Mouse (Mus musculus) cerebellum, postnatal 10 days (tissue): ENCODE results near the gene Depdc1b.

Source experiments
- DNase-seq, 2 experiments: peaks; one replicate each; pipeline ENCODE4 v3.0.0; 2021; ENCODE audit warnings: mixed read lengths in 2 of 2

The Depdc1b gene

GRCm38 (mm10) chr13:108357362-108357761 is 41.2 kb downstream of the Depdc1b start:
- DNase-seq: no peak

- no peak for DNase-seq
Measured at GRCm38 (mm10) chr13:108358228-108358627, 42.1 kb downstream of the Depdc1b start.

GRCm38 (mm10) chr13:108367496-108367895 is 51.4 kb downstream of the Depdc1b start:
- no peak for DNase-seq

- no peak for DNase-seq
Measured at GRCm38 (mm10) chr13:108370241-108370941, 54.3 kb downstream of the Depdc1b start.

- DNase-seq: no peak
Measured at GRCm38 (mm10) chr13:108371352-108371921, 55.3 kb downstream of the Depdc1b start.

- DNase-seq: no peak
Measured at GRCm38 (mm10) chr13:108373231-108373630, 57.1 kb downstream of the Depdc1b start.

- no peak for DNase-seq
Measured at GRCm38 (mm10) chr13:108376637-108377036, 60.5 kb downstream of the Depdc1b start.

GRCm38 (mm10) chr13:108381161-108381560 is 65.0 kb downstream of the Depdc1b start:
- no peak for DNase-seq

- no peak for DNase-seq
Measured at GRCm38 (mm10) chr13:108383051-108383450, 66.9 kb downstream of the Depdc1b start.

- DNase-seq: no peak
Measured at GRCm38 (mm10) chr13:108386058-108386457, 69.9 kb downstream of the Depdc1b start.

GRCm38 (mm10) chr13:108390565-108390964 is 74.4 kb downstream of the Depdc1b start:
- DNase-seq: peak; percentile 50 to 58

- DNase-seq: no peak
Measured at GRCm38 (mm10) chr13:108403197-108403596, 87.1 kb downstream of the Depdc1b start.

GRCm38 (mm10) chr13:108404372-108404771 is 88.2 kb downstream of the Depdc1b start:
- no peak for DNase-seq

- DNase-seq: no peak
Measured at GRCm38 (mm10) chr13:108415464-108415863, 99.3 kb downstream of the Depdc1b start.

- DNase-seq: no peak
Measured at GRCm38 (mm10) chr13:108418741-108419507, 102.8 kb downstream of the Depdc1b start.

GRCm38 (mm10) chr13:108426322-108426721 is 110.2 kb downstream of the Depdc1b start:
- DNase-seq: no peak

- DNase-seq: no peak
Measured at GRCm38 (mm10) chr13:108428809-108429208, 112.7 kb downstream of the Depdc1b start.

GRCm38 (mm10) chr13:108429623-108430022 is 113.5 kb downstream of the Depdc1b start:
- DNase-seq: no peak

- peak; percentile 20 to 22 for DNase-seq
Measured at GRCm38 (mm10) chr13:108431776-108432175, 115.6 kb downstream of the Depdc1b start.

- no peak for DNase-seq
Measured at GRCm38 (mm10) chr13:108435687-108436086, 119.6 kb downstream of the Depdc1b start.

GRCm38 (mm10) chr13:108437424-108437823 is 121.3 kb downstream of the Depdc1b start:
- DNase-seq: no peak

GRCm38 (mm10) chr13:108439012-108439411 is 122.9 kb downstream of the Depdc1b start:
- no peak for DNase-seq

GRCm38 (mm10) chr13:108448348-108448931 is 132.3 kb downstream of the Depdc1b start:
- DNase-seq: no peak
